Comparison of ENCODE assay signal across 9 mouse cellular contexts in genomic region chr1:170645896-170646605, GRCm38 (mm10). TPM values are rescaled to one million over a fixed set of nuclear protein-coding genes. Genes with fewer than 3 reads are reported as not detected.
A peak's percentile ranks its signal among the peaks of the same experiment; 100 is the strongest.
DNase-seq lines count a peak whose midpoint lies in the region; TF ChIP-seq lines count a peak whose summit lies in the region.
"Had no signal": no experiment of that assay in that cellular context is flagged by ENCODE, and none has a peak within 500 bp of the region (broad histone marks: within the 10 kb centered on the region; RNA-seq: fewer than 3 reads in every experiment).

No protein-coding gene starts in this region.

- 63% methylated on average over 15 of the region's 15 CpGs for WGBS in heart, adult 2 months
- WGBS in cerebellum, adult 2 months: 82% methylated on average over 15 of the region's 15 CpGs

- no peak for TF ChIP-seq CTCF in heart, adult 2 months (IDR thresholded peaks at IDR 0.05)
- no peak for TF ChIP-seq CTCF in cerebellum, adult 2 months (IDR thresholded peaks at IDR 0.05; ENCODE audit: borderline replicate concordance, insufficient read depth, low read depth, low read length)

- H3K79me2 ChIP-seq in heart, adult 2 months (replicated peaks; ENCODE audit: control insufficient read depth, insufficient read depth, low read length): no peaks in the 10 kb centered on the region

- peaks cover 5% of the 10 kb centered on the region for H3K4me1 ChIP-seq in heart, adult 2 months (ENCODE audit: control insufficient read depth, insufficient read depth, low read length)
- peaks cover 9% of the 10 kb centered on the region; the same call in 1 of the 2 replicates for H3K4me1 ChIP-seq in cerebellum, adult 2 months (ENCODE audit: control insufficient read depth, insufficient read depth, low read length)

- peak overlapping the region; percentile 33 for H3K27ac ChIP-seq in heart, adult 2 months
- no peak overlapping the region for H3K27ac ChIP-seq in cerebellum, adult 2 months (ENCODE audit: insufficient read depth, low read length)

- no peak overlapping the region; the same call in 1 of the 2 replicates for H3K4me3 ChIP-seq in heart, adult 2 months
- H3K4me3 ChIP-seq in cerebellum, adult 2 months (replicated peaks; ENCODE audit: insufficient read depth, low read depth, low read length): no peak overlapping the region

- no peaks in the 10 kb centered on the region for H3K36me3 ChIP-seq in heart, adult 2 months (ENCODE audit: control insufficient read depth, insufficient read depth, low read length)

- no peak for TF ChIP-seq EP300 in heart, adult 2 months (IDR thresholded peaks at IDR 0.05; ENCODE audit: insufficient read depth, low read depth, low read length)

- no peaks in the 10 kb centered on the region for H3K27me3 ChIP-seq in heart, adult 2 months (ENCODE audit: control insufficient read depth, insufficient read depth, low read length)
- H3K27me3 ChIP-seq in cerebellum, adult 2 months (ENCODE audit: control insufficient read depth, insufficient read depth, low read length): no peaks in the 10 kb centered on the region

- no peak overlapping the region for H3K9ac ChIP-seq in heart, adult 2 months (ENCODE audit: low read depth, low read length)

- DNase-seq in heart, adult 2 months: no peak
- DNase-seq in heart, adult 9 months (ENCODE audit: low spot score in 2 of 2): no peak
- peak; percentile 27 for DNase-seq in brain, adult 2 months (ENCODE audit: low read depth, low spot score)
- DNase-seq in heart, postnatal 4 days: peak; percentile 19
- DNase-seq in lung, postnatal 25 days (ENCODE audit: low spot score): peak; percentile 41
- no peak for DNase-seq in embryo, embryonic 11 days
- no peak for DNase-seq in cerebellum, adult 2 months
- DNase-seq in kidney, postnatal 4 days: no peak
- DNase-seq: kidney, adult 9 months had no signal

- TF ChIP-seq POLR2A in heart, adult 2 months (IDR thresholded peaks at IDR 0.05; ENCODE audit: insufficient read depth, low read depth, low read length): no peak
- TF ChIP-seq POLR2A in cerebellum, adult 2 months (IDR thresholded peaks at IDR 0.05; ENCODE audit: borderline replicate concordance, insufficient read depth, low read length): no peak

- intact Hi-C loops in heart, adult 2 months (cut with DNase I): no loop called here

RNA-seq across cellular contexts. Expression of gene Olfml2b, which starts 1.7 kb away (rescaled TPM):
- total RNA-seq in heart, adult 2 months (2021): 10 to 100 TPM; 11.1 to 18.0 TPM
- polyA plus RNA-seq in heart, adult 2 months (2012; rRNA removed): 15.4 and 34.0 TPM in 2 replicates
- total RNA-seq in heart, postnatal 4 days (2021): 10 to 100 TPM; 53.6 to 56.8 TPM
- 3.1 and 3.8 TPM in 2 replicates for polyA plus RNA-seq in cerebellum, adult 2 months (2012; rRNA removed)

RNA-seq across cellular contexts. Expression of gene Nos1ap, which starts 56.4 kb away (rescaled TPM):
- total RNA-seq in heart, adult 2 months (2021): 10 to 100 TPM; 22.0 to 24.0 TPM
- polyA plus RNA-seq in heart, adult 2 months (2012; rRNA removed): 10.7 and 11.5 TPM in 2 replicates
- 10 to 100 TPM; 19.9 to 20.0 TPM for total RNA-seq in heart, postnatal 4 days (2021)
- 50.1 and 51.4 TPM in 2 replicates for polyA plus RNA-seq in cerebellum, adult 2 months (2012; rRNA removed)

Comparison
In these comparisons a context has a peak if more than half of its experiments do, and no peak if none do; other contexts are left out.
1. DNase-seq: peak in brain, adult 2 months (single experiment), heart, postnatal 4 days (single experiment) and lung, postnatal 25 days (single experiment); none in heart, adult 2 months (0 of 2), heart, adult 9 months (0 of 2), embryo, embryonic 11 days (single experiment), cerebellum, adult 2 months (0 of 2) and kidney, postnatal 4 days (0 of 2).